Mouse (Mus musculus) stomach, embryonic 15.5 days (tissue): ENCODE measurements around the gene Tnp2. TPM values are rescaled to one million over a fixed set of nuclear protein-coding genes. Genes with fewer than 3 reads are reported as not detected.

Source experiments
- ATAC-seq: fragments of 200-750 bp; cut with Nextera tagmentation; 2 replicates; pipeline ENCODE4 v1.8.0; 2017; ENCODE audit warnings: low read depth, moderate number of reproducible peaks, moderate TSS enrichment; ENCODE audit not compliant: insufficient read depth, low FRiP score
- H3K27ac ChIP-seq: fragments of 300-500 bp; sonication (generic); 2 replicates; pipeline ENCODE4 v1.5.1; 2015; ENCODE audit warnings: mild to moderate bottlenecking, inconsistent platforms
- H3K27me3 ChIP-seq: fragments of 300-500 bp; sonication (generic); replicated peaks from 2 replicates; pipeline ENCODE4 v1.6.1; 2015; ENCODE audit warnings: inconsistent platforms
- H3K36me3 ChIP-seq: fragments of 300-500 bp; sonication (generic); 2 replicates; pipeline ENCODE4 v1.6.1; 2015; ENCODE audit warnings: inconsistent platforms
- H3K4me1 ChIP-seq: fragments of 300-500 bp; sonication (generic); 2 replicates; pipeline ENCODE4 v1.6.1; 2015; ENCODE audit warnings: inconsistent platforms
- H3K4me2 ChIP-seq: fragments of 300-500 bp; sonication (generic); 2 replicates; pipeline ENCODE4 v1.6.1; 2015; ENCODE audit warnings: mild to moderate bottlenecking, inconsistent platforms
- H3K4me3 ChIP-seq: fragments of 300-500 bp; sonication (generic); replicated peaks from 2 replicates; pipeline ENCODE4 v1.5.1; 2015; ENCODE audit warnings: inconsistent platforms
- H3K9ac ChIP-seq: fragments of 300-500 bp; sonication (generic); 2 replicates; pipeline ENCODE4 v1.6.1; 2015; ENCODE audit warnings: inconsistent platforms
- H3K9me3 ChIP-seq: fragments of 300-500 bp; sonication (generic); 2 replicates; pipeline ENCODE4 v1.6.1; 2016; ENCODE audit warnings: inconsistent platforms
- WGBS: fragments of 180-500 bp; shearing (Covaris S2); methylation state at CpG from one replicate; pipeline ENCODE4 v1.1.7; 2015; 5-methylcytosine and 5-hydroxymethylcytosine counted together
- polyA plus RNA-seq: library from polyadenylated mRNA; unstranded; fragments of >200 nt; fragmentation: Nextera tagmentation; extraction: Ambion mirVana; gene quantifications from 2 replicates; pipeline ENCODE4 v1.2.1, GENCODE M21; 2015

Tnp2 gene
- not detected in 2 replicates for polyA plus RNA-seq

DNA sequence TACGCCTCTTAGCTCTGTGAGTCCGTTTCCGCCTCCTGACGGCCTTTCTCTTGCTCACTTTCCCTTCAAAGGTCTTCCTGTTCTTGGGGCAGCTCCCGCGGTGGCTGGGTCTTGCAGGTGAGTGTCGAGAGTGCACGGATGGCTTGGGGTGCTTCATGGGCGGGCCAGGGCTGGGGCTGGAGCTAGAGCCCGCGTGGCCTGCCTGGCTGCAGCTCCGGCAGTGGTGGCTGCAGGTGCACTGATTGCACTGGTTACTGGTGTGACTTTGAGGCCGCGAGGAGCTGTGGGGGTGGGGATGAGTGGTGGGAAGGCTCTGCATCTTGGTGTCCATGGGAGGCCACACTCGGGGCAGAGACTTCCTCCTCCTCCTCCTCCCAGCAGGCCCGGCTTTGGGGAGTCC is at the start of gene Tnp2:
Gene Tnp2 (minus strand): TSS at position 390 of the 400 bp plus-strand sequence.
- Histone ChIP-seq H3K9ac (no peak within 1 kb of the TSS), H3K36me3 (no peaks in the 10 kb centered on the region), H3K27me3 (no peaks in the 10 kb centered on the region), H3K4me1 (peaks cover 17% of the 10 kb centered on the region), H3K4me3 (no peak within 1 kb of the TSS), H3K9me3 (no peaks in the 10 kb centered on the region), H3K27ac (no peak within 1 kb of the TSS), H3K4me2 (no peak within 1 kb of the TSS)
- WGBS, result 46% methylated on average over 16 of the region's 16 CpGs
- no peak for ATAC-seq

DNA sequence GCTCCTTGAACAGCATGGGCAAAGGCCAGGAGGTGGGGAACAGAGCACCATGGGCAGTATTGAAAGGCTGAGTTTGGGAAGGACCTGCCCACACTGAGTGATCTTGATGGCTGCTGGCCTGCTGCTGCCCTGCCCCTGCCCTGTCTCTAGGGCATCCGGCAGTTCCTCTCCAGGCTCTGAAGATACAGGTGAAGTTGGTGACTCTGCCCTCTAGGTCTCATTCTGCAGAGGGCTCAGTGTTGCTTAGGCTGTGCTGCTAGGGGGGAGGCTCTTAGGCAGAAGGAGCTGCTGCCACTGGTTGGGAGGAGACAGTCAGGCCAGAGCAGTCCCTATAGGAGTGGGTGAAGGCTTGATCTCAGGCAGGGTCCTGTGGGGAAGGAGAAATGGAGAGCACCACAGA is 49.4 kb upstream of the Tnp2 start:
- Histone ChIP-seq H3K4me1 (peaks cover 31% of the 10 kb centered on the region), H3K4me3 (no peak overlapping the region), H3K4me2 (no peak overlapping the region), H3K27me3 (no peaks in the 10 kb centered on the region), H3K9ac (no peak overlapping the region), H3K27ac (peak overlapping the region; percentile 80), H3K9me3 (no peaks in the 10 kb centered on the region), H3K36me3 (no peaks in the 10 kb centered on the region)
- 79% methylated on average over 1 of the region's 1 CpGs for WGBS
- ATAC-seq, result no peak

DNA sequence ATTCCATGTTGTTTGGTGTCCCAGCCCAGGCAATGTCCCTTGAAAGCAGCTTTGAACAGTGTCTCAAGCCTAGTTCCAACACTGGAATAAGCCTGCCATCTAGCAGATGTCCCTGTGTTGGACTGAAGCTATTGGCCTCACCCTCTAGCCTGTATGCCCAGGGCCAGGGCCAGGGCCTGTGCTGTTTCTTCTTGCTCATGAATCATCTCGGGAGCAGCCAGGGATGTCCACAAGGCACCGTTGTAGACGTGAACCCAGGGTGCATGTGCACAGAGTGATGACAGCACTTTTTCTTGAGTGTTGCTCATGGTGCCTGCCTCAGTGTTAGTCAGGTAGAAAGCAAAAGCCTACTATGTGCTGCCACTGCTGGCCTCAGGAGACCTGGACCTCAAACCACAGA is 48.8 kb upstream of the Tnp2 start:
- WGBS, result 84% methylated on average over 3 of the region's 3 CpGs
- no peaks in the 10 kb centered on the region for H3K9me3 ChIP-seq
- no peak for ATAC-seq
- H3K4me3 ChIP-seq, result no peak overlapping the region
- no peak overlapping the region for H3K4me2 ChIP-seq
- peaks cover 31% of the 10 kb centered on the region for H3K4me1 ChIP-seq
- no peaks in the 10 kb centered on the region for H3K27me3 ChIP-seq
- H3K36me3 ChIP-seq, result no peaks in the 10 kb centered on the region
- H3K9ac ChIP-seq, result no peak overlapping the region
- no peak overlapping the region for H3K27ac ChIP-seq

- H3K36me3 ChIP-seq, result no peaks in the 10 kb centered on the region
- no peak overlapping the region for H3K4me3 ChIP-seq
- no peaks in the 10 kb centered on the region for H3K9me3 ChIP-seq
- 92% methylated on average over 3 of the region's 3 CpGs for WGBS
- peaks cover 31% of the 10 kb centered on the region for H3K4me1 ChIP-seq
- no peak overlapping the region for H3K4me2 ChIP-seq
- no peak overlapping the region for H3K27ac ChIP-seq
- H3K9ac ChIP-seq, result no peak overlapping the region
- no peaks in the 10 kb centered on the region for H3K27me3 ChIP-seq
- no peak for ATAC-seq
Measured at GRCm38 (mm10) chr16:10836388-10836787, 47.9 kb upstream of the Tnp2 start.

- H3K27me3 ChIP-seq, result no peaks in the 10 kb centered on the region
- peak within 1 kb of the TSS; percentile 84 for H3K4me3 ChIP-seq
- peak within 1 kb of the TSS; percentile 83 for H3K4me2 ChIP-seq
- H3K9me3 ChIP-seq, result no peaks in the 10 kb centered on the region
- peak; percentile 95 for ATAC-seq
- no peaks in the 10 kb centered on the region for H3K36me3 ChIP-seq
- H3K27ac ChIP-seq, result peak within 1 kb of the TSS; percentile 91
- H3K4me1 ChIP-seq, result peaks cover 31% of the 10 kb centered on the region
- peak within 1 kb of the TSS; percentile 81 for H3K9ac ChIP-seq
- under 1% methylated on average over 69 of the region's 69 CpGs for WGBS
Measured at GRCm38 (mm10) chr16:10834911-10835587, 46.6 kb upstream of the Tnp2 start, which contains the start of gene Rmi2. Gene Rmi2, plus strand, starts transcription at chr16:10835059.

DNA sequence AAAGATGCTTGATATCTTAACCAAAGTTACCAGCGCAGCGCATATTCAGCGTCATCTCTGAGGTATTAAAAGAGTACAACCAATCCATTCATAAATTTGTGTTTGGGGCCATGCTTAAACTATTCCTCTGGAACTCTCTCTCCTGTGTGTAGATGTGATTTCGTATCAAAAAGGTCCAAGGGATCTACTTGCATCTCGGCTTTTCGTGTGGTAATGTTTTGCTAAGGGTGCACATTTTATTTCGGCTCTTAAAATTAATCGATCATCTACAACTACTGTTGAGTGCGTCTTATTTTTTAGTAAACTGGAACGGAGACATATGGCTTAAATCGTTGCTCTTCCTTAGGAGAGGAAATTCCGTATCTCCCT is 46.1 kb upstream of the Tnp2 start:
- Histone ChIP-seq H3K4me1 (peaks cover 29% of the 10 kb centered on the region), H3K9me3 (no peaks in the 10 kb centered on the region), H3K36me3 (no peaks in the 10 kb centered on the region), H3K27ac (no peak overlapping the region), H3K27me3 (no peaks in the 10 kb centered on the region), H3K4me3 (peak overlapping the region; percentile 84), H3K9ac (no peak overlapping the region), H3K4me2 (peak overlapping the region; percentile 83)
- ATAC-seq, result no peak
- 8% methylated on average over 12 of the region's 12 CpGs for WGBS

GRCm38 (mm10) chr16:10828461-10828805 is 40.0 kb upstream of the Tnp2 start:
- Histone ChIP-seq H3K9me3 (no peaks in the 10 kb centered on the region), H3K27ac (no peak overlapping the region), H3K9ac (no peak overlapping the region), H3K4me2 (no peak overlapping the region), H3K4me1 (no peaks in the 10 kb centered on the region), H3K4me3 (no peak overlapping the region), H3K36me3 (no peaks in the 10 kb centered on the region), H3K27me3 (no peaks in the 10 kb centered on the region)
- WGBS, result 64% methylated on average over 4 of the region's 4 CpGs
- 0 out of 2 replicates have a peak, but pooled peaks have one; percentile 38 for ATAC-seq

GRCm38 (mm10) chr16:10827766-10828460 is 39.5 kb upstream of the Tnp2 start:
- no peak overlapping the region for H3K27ac ChIP-seq
- no peaks in the 10 kb centered on the region for H3K9me3 ChIP-seq
- H3K4me3 ChIP-seq, result no peak overlapping the region
- H3K4me2 ChIP-seq, result no peak overlapping the region
- H3K27me3 ChIP-seq, result no peaks in the 10 kb centered on the region
- no peaks in the 10 kb centered on the region for H3K36me3 ChIP-seq
- H3K4me1 ChIP-seq, result no peaks in the 10 kb centered on the region
- ATAC-seq, result no peak
- H3K9ac ChIP-seq, result no peak overlapping the region
- WGBS, result 78% methylated on average over 7 of the region's 7 CpGs

GRCm38 (mm10) chr16:10827269-10827668 is 38.8 kb upstream of the Tnp2 start:
- Histone ChIP-seq H3K4me3 (no peak overlapping the region), H3K36me3 (no peaks in the 10 kb centered on the region), H3K27ac (no peak overlapping the region), H3K27me3 (no peaks in the 10 kb centered on the region), H3K4me1 (no peaks in the 10 kb centered on the region), H3K9me3 (no peaks in the 10 kb centered on the region), H3K9ac (no peak overlapping the region), H3K4me2 (no peak overlapping the region)
- WGBS, result 85% methylated on average over 9 of the region's 9 CpGs
- ATAC-seq, result no peak

DNA sequence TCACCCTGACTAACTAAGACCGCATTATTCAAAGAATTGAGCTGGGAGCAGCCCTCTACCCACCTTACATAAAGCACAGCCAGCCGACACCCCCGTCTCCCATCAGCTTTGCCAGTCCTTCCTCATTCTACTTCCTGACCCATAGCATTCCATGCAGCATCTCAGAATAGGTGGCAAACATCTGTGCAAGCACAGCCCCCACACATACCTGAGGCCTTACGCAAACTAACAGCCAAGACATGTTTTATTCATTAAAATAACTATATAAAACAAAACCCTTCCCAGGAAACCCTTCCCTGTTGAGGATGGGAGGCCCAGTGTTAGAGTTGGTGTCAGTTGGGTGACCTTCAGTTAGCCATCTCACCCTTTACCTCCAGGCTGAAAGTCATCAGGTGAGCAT is 37.4 kb upstream of the Tnp2 start:
- no peaks in the 10 kb centered on the region for H3K9me3 ChIP-seq
- no peak overlapping the region for H3K27ac ChIP-seq
- H3K4me3 ChIP-seq, result no peak overlapping the region
- no peak overlapping the region for H3K4me2 ChIP-seq
- no peaks in the 10 kb centered on the region for H3K36me3 ChIP-seq
- no peak overlapping the region for H3K9ac ChIP-seq
- H3K4me1 ChIP-seq, result 0 out of 2 replicates have a peak, but pooled peaks cover 5% of the 10 kb centered on the region
- H3K27me3 ChIP-seq, result no peaks in the 10 kb centered on the region
- ATAC-seq, result no peak
- WGBS, result 84% methylated on average over 4 of the region's 4 CpGs

GRCm38 (mm10) chr16:10824536-10824935 is 36.1 kb upstream of the Tnp2 start:
- Histone ChIP-seq H3K4me2 (no peak overlapping the region), H3K4me1 (0 out of 2 replicates have a peak, but pooled peaks cover 8% of the 10 kb centered on the region), H3K4me3 (no peak overlapping the region), H3K27me3 (no peaks in the 10 kb centered on the region), H3K36me3 (no peaks in the 10 kb centered on the region), H3K9me3 (no peaks in the 10 kb centered on the region), H3K9ac (no peak overlapping the region), H3K27ac (no peak overlapping the region)
- no peak for ATAC-seq
- WGBS, result 77% methylated on average over 1 of the region's 1 CpGs

DNA sequence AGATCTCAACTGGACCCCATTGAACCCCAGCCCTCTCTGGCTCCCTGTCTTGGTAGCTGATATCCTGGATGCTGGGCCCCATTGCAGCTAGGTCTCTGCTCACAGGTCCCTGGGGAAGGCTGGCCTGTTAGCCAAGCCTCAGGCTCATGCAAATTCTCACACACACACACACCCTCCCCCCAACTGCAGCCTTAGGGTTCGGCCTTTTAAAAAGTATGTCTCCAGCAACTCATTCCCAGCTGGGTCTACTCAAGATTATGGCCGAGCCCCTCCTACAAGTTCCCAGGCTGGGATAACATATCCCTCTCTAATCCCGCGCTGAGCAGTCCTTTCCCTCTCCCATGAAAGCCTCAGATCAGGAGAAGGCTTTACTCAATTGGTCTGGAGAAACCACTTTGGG is 32.9 kb upstream of the Tnp2 start:
- ATAC-seq, result peak; percentile 41; the same call in 1 of the 2 replicates
- 0 out of 2 replicates have a peak, but pooled peaks cover 8% of the 10 kb centered on the region for H3K4me1 ChIP-seq
- H3K9ac ChIP-seq, result no peak overlapping the region
- no peaks in the 10 kb centered on the region for H3K27me3 ChIP-seq
- H3K9me3 ChIP-seq, result no peaks in the 10 kb centered on the region
- H3K4me2 ChIP-seq, result no peak overlapping the region
- no peak overlapping the region for H3K4me3 ChIP-seq
- no peaks in the 10 kb centered on the region for H3K36me3 ChIP-seq
- WGBS, result 56% methylated on average over 4 of the region's 4 CpGs
- no peak overlapping the region; the same call in 1 of the 2 replicates for H3K27ac ChIP-seq
